Mouse (Mus musculus): Measurements from ENCODE around the gene Rexo1. TPM values are rescaled to one million over a fixed set of nuclear protein-coding genes. Genes with fewer than 3 reads are reported as not detected.

The Rexo1 gene
- total and polyA plus RNA-seq, 3 experiments = 14.3 to 148 (median 62.1) TPM

- Histone ChIP-seq H3K27me3 (ENCODE audit: insufficient read depth, low read length) (peaks cover 72% of the 10 kb centered on the region), H3K4me1 (ENCODE audit: insufficient read depth, low read depth, low read length) (peaks cover 46% of the 10 kb centered on the region), H3K9me3 (replicated peaks) (no peaks in the 10 kb centered on the region), H3K4me3 (ENCODE audit: low read depth, low read length) (no peak overlapping the region), H3K36me3 (replicated peaks) (no peaks in the 10 kb centered on the region)
- TF ChIP-seq TAL1 (conservative IDR thresholded peaks at IDR 0.05; ENCODE audit: low read depth, low read length) = no peak
- no peak for TF ChIP-seq CTCF (IDR thresholded peaks at IDR 0.05; ENCODE audit: low read depth, low read length)
- TF ChIP-seq GATA2 (IDR thresholded peaks at IDR 0.05; ENCODE audit: borderline replicate concordance, low read depth, low read length) = no peak
- no peak for TF ChIP-seq GATA1 (IDR thresholded peaks at IDR 0.05; ENCODE audit: borderline replicate concordance, low read length)
- TF ChIP-seq POLR2AphosphoS5 (IDR thresholded peaks at IDR 0.05; ENCODE audit: insufficient replicate concordance, low read depth, low read length) = no peak
- DNase-seq (ENCODE audit: low spot score) (no peak), ATAC-seq (ENCODE audit: extremely low read depth, insufficient number of reproducible peaks, low FRiP score, poor library complexity, severe bottlenecking) (no peak)
Observed at GRCm38 (mm10) chr10:80533704-80534103, 27.7 kb downstream of the Rexo1 start.

GRCm38 (mm10) chr10:80532783-80533182, 28.6 kb downstream of the Rexo1 start:
- H3K4me1 ChIP-seq (ENCODE audit: insufficient read depth, low read depth, low read length) = peaks cover 42% of the 10 kb centered on the region
- no peaks in the 10 kb centered on the region for H3K9me3 ChIP-seq (replicated peaks)
- TF ChIP-seq CTCF (IDR thresholded peaks at IDR 0.05; ENCODE audit: low read depth, low read length) (no peak), POLR2AphosphoS5 (IDR thresholded peaks at IDR 0.05; ENCODE audit: insufficient replicate concordance, low read depth, low read length) (no peak), TAL1 (conservative IDR thresholded peaks at IDR 0.05; ENCODE audit: low read depth, low read length) (no peak), GATA2 (IDR thresholded peaks at IDR 0.05; ENCODE audit: borderline replicate concordance, low read depth, low read length) (no peak), GATA1 (IDR thresholded peaks at IDR 0.05; ENCODE audit: borderline replicate concordance, low read length) (no peak)
- H3K4me3 ChIP-seq (ENCODE audit: low read depth, low read length) = no peak overlapping the region
- no peaks in the 10 kb centered on the region for H3K36me3 ChIP-seq (replicated peaks)
- H3K27me3 ChIP-seq (ENCODE audit: insufficient read depth, low read length) = peaks cover 74% of the 10 kb centered on the region
- ATAC-seq (ENCODE audit: extremely low read depth, insufficient number of reproducible peaks, low FRiP score, poor library complexity, severe bottlenecking) (no peak), DNase-seq (ENCODE audit: low spot score) (no peak)

GRCm38 (mm10) chr10:80526172-80526571, 35.2 kb downstream of the Rexo1 start:
- Histone ChIP-seq H3K9me3 (replicated peaks) (peaks cover 5% of the 10 kb centered on the region), H3K4me3 (ENCODE audit: low read depth, low read length) (no peak overlapping the region), H3K27me3 (ENCODE audit: insufficient read depth, low read length) (peaks cover 80% of the 10 kb centered on the region), H3K36me3 (replicated peaks) (no peaks in the 10 kb centered on the region), H3K4me1 (ENCODE audit: insufficient read depth, low read depth, low read length) (peaks cover 1% of the 10 kb centered on the region; the same call in 1 of the 2 replicates)
- ATAC-seq (ENCODE audit: extremely low read depth, insufficient number of reproducible peaks, low FRiP score, poor library complexity, severe bottlenecking) (no peak), DNase-seq (ENCODE audit: low spot score) (no peak)
- no peak for TF ChIP-seq POLR2AphosphoS5 (IDR thresholded peaks at IDR 0.05; ENCODE audit: insufficient replicate concordance, low read depth, low read length)
- no peak for TF ChIP-seq TAL1 (conservative IDR thresholded peaks at IDR 0.05; ENCODE audit: low read depth, low read length)
- no peak for TF ChIP-seq GATA2 (IDR thresholded peaks at IDR 0.05; ENCODE audit: borderline replicate concordance, low read depth, low read length)
- no peak for TF ChIP-seq CTCF (IDR thresholded peaks at IDR 0.05; ENCODE audit: low read depth, low read length)
- no peak for TF ChIP-seq GATA1 (IDR thresholded peaks at IDR 0.05; ENCODE audit: borderline replicate concordance, low read length)

- Histone ChIP-seq H3K4me3 (ENCODE audit: low read depth, low read length) (no peak overlapping the region), H3K27me3 (ENCODE audit: insufficient read depth, low read length) (peaks cover 71% of the 10 kb centered on the region), H3K36me3 (replicated peaks) (no peaks in the 10 kb centered on the region), H3K4me1 (ENCODE audit: insufficient read depth, low read depth, low read length) (peaks cover 2% of the 10 kb centered on the region; the same call in 1 of the 2 replicates), H3K9me3 (replicated peaks) (peaks cover 8% of the 10 kb centered on the region)
- ATAC-seq (ENCODE audit: extremely low read depth, insufficient number of reproducible peaks, low FRiP score, poor library complexity, severe bottlenecking) = no peak
- DNase-seq (ENCODE audit: low spot score) = no peak
- TF ChIP-seq TAL1 (conservative IDR thresholded peaks at IDR 0.05; ENCODE audit: low read depth, low read length) = no peak
- peak; percentile 32; the same call in 1 of the 2 replicates for TF ChIP-seq CTCF (IDR thresholded peaks at IDR 0.05; ENCODE audit: low read depth, low read length)
Observed at GRCm38 (mm10) chr10:80523299-80523698, 38.1 kb downstream of the Rexo1 start.

GRCm38 (mm10) chr10:80519287-80519686, 42.1 kb downstream of the Rexo1 start:
- no peak for DNase-seq (ENCODE audit: low spot score)
- no peak overlapping the region for H3K4me3 ChIP-seq (ENCODE audit: low read depth, low read length)
- H3K36me3 ChIP-seq (replicated peaks) = no peaks in the 10 kb centered on the region
- TF ChIP-seq POLR2AphosphoS5 (IDR thresholded peaks at IDR 0.05; ENCODE audit: insufficient replicate concordance, low read depth, low read length) (no peak), CTCF (IDR thresholded peaks at IDR 0.05; ENCODE audit: low read depth, low read length) (peak; percentile 18; the same call in 1 of the 2 replicates), TAL1 (conservative IDR thresholded peaks at IDR 0.05; ENCODE audit: low read depth, low read length) (no peak)
- H3K4me1 ChIP-seq (ENCODE audit: insufficient read depth, low read depth, low read length) = peaks cover 2% of the 10 kb centered on the region; the same call in 1 of the 2 replicates
- ATAC-seq (ENCODE audit: extremely low read depth, insufficient number of reproducible peaks, low FRiP score, poor library complexity, severe bottlenecking) = no peak
- H3K9me3 ChIP-seq (replicated peaks) = peaks cover 8% of the 10 kb centered on the region
- peaks cover 64% of the 10 kb centered on the region for H3K27me3 ChIP-seq (ENCODE audit: insufficient read depth, low read length)

- no peak for TF ChIP-seq GATA1 (IDR thresholded peaks at IDR 0.05; ENCODE audit: borderline replicate concordance, low read length)
- no peak for TF ChIP-seq TAL1 (conservative IDR thresholded peaks at IDR 0.05; ENCODE audit: low read depth, low read length)
Observed at GRCm38 (mm10) chr10:80513739-80514138, 47.6 kb downstream of the Rexo1 start.

GRCm38 (mm10) chr10:80510273-80510660, 51.1 kb downstream of the Rexo1 start:
- Histone ChIP-seq H3K27me3 (ENCODE audit: insufficient read depth, low read length) (peaks cover 75% of the 10 kb centered on the region), H3K4me3 (ENCODE audit: low read depth, low read length) (no peak overlapping the region), H3K9me3 (replicated peaks) (no peaks in the 10 kb centered on the region), H3K36me3 (replicated peaks) (no peaks in the 10 kb centered on the region), H3K4me1 (ENCODE audit: insufficient read depth, low read depth, low read length) (peaks cover 26% of the 10 kb centered on the region)
- no peak for DNase-seq (ENCODE audit: low spot score)
- no peak for ATAC-seq (ENCODE audit: extremely low read depth, insufficient number of reproducible peaks, low FRiP score, poor library complexity, severe bottlenecking)
- TF ChIP-seq TAL1 (conservative IDR thresholded peaks at IDR 0.05; ENCODE audit: low read depth, low read length) = no peak
- no peak for TF ChIP-seq CTCF (IDR thresholded peaks at IDR 0.05; ENCODE audit: low read depth, low read length)
- no peak for TF ChIP-seq POLR2AphosphoS5 (IDR thresholded peaks at IDR 0.05; ENCODE audit: insufficient replicate concordance, low read depth, low read length)
- no peak for TF ChIP-seq GATA1 (IDR thresholded peaks at IDR 0.05; ENCODE audit: borderline replicate concordance, low read length)
- TF ChIP-seq GATA2 (IDR thresholded peaks at IDR 0.05; ENCODE audit: borderline replicate concordance, low read depth, low read length) = no peak

More at GRCm38 (mm10) chr10:80513739-80514138, 47.6 kb downstream of the Rexo1 start:
- Histone ChIP-seq H3K4me1 (ENCODE audit: insufficient read depth, low read depth, low read length) (peaks cover 19% of the 10 kb centered on the region), H3K4me3 (ENCODE audit: low read depth, low read length) (no peak overlapping the region), H3K27me3 (ENCODE audit: insufficient read depth, low read length) (peaks cover 73% of the 10 kb centered on the region), H3K9me3 (replicated peaks) (no peaks in the 10 kb centered on the region), H3K36me3 (replicated peaks) (no peaks in the 10 kb centered on the region)
- DNase-seq (ENCODE audit: low spot score) (no peak), ATAC-seq (ENCODE audit: extremely low read depth, insufficient number of reproducible peaks, low FRiP score, poor library complexity, severe bottlenecking) (no peak)

Data from G1E (cell line).